Mouse (Mus musculus): ENCODE results near the gene Stard9. TPM values are rescaled to one million over a fixed set of nuclear protein-coding genes. Genes with fewer than 3 reads are reported as not detected.
"Not testable (repeated sequence)": the region's sequence is repeated elsewhere in the genome, so short reads cannot be mapped to it uniquely, and the experiment has no call there.

The Stard9 gene
- polyA plus RNA-seq, 1 experiment: 11.5 TPM

DNA sequence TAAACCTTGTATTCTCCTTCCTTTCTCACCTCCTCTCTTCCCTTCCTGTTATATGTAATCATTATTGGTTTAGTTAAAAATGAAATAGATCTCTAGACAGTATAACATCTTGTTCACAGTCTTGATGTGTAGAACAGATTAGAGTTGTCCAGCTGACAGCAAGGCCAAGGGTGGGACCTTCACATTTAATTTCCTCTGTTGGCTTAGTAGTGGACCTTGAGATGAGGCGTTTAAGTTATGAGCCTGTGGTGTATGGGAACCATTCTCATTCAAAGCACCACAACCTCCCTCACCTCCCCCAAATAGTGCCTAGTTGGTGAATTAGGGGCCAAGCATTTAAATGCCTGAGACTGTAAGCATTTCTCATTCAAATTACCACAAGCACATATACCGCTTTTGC lies 38.5 kb downstream of the Stard9 start:
- Histone ChIP-seq H3K4me1 (ENCODE audit: control insufficient read depth, insufficient read depth, low read length) (peaks cover 2% of the 10 kb centered on the region; the same call in 1 of the 2 replicates), H3K27ac (ENCODE audit: insufficient read depth, low read length) (no peak overlapping the region), H3K4me3 (ENCODE audit: insufficient read depth, low read length) (no peak overlapping the region)
- no peak for TF ChIP-seq CTCF (IDR thresholded peaks at IDR 0.05; ENCODE audit: borderline replicate concordance, insufficient read depth, low read length)

DNA sequence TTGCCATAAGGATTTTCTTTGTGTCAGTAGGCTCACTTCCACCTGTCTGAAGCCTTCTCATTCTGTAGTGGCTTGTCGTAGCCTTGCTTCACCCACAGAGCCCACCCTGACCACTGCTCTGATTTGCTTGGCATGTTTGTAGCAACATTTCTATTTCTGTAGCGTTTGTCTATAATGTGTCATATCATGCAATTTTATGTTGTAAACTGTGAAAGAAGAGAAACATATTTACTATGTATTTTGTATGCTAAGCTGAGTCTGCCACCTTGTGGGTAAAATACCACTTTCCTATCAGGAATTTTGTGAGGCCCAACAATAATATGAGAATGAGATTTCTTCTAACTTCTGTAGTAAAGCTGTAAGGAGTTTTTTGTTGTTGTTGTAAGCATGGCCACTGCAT lies 41.3 kb downstream of the Stard9 start:
- no peak overlapping the region for H3K27ac ChIP-seq (ENCODE audit: insufficient read depth, low read length)
- TF ChIP-seq POLR2A (IDR thresholded peaks at IDR 0.05; ENCODE audit: low read depth, low read length) (no peak), CTCF (IDR thresholded peaks at IDR 0.05; ENCODE audit: borderline replicate concordance, insufficient read depth, low read length) (no peak)
- H3K4me1 ChIP-seq (ENCODE audit: control insufficient read depth, insufficient read depth, low read length): no peaks in the 10 kb centered on the region
- H3K4me3 ChIP-seq (ENCODE audit: insufficient read depth, low read length): no peak overlapping the region

DNA sequence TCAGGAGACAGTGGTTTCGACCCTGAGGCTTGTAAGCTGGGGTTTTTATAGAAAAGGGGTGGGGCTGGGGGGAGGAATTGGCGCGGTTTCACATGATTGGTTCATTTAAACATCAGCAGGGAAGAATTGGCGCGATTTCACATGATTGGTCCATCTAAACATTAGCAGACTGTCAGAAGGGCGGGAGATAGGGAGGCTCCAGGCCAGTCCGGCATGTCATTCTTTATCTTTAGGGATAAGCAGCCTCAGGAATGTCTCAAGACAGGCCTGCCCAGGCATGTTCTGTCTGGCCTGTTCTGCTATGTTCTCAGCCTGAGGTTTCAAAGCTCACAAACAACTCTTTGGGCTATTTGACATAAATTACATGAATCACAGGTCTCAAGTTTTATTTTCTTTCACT lies 52.2 kb downstream of the Stard9 start:
- not testable (repeated sequence) for H3K27ac ChIP-seq (ENCODE audit: insufficient read depth, low read length); H3K4me3 ChIP-seq (ENCODE audit: insufficient read depth, low read length); H3K4me1 ChIP-seq (ENCODE audit: control insufficient read depth, insufficient read depth, low read length)

DNA sequence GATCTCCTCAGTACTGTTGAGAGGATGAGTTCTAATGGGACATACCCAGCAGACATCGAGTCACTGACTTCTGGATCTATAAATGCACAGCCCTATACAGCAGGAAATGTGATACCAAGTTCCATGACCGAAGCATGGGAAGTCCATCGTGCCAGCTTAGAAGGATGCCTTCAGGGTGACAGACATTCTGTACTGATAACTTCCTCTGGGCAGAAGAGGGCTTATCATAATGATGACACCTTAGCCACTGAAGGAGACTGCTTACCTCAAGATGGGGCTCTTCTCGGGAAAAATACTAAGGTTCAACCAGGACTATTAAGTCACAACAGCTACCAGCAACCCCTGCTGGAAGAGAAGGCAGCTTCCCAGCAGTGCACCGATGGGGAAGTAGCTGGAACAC lies 68.8 kb downstream of the Stard9 start:
- no peak overlapping the region for H3K4me3 ChIP-seq (ENCODE audit: insufficient read depth, low read length)
- TF ChIP-seq CTCF (IDR thresholded peaks at IDR 0.05; ENCODE audit: borderline replicate concordance, insufficient read depth, low read length): no peak
- no peak for TF ChIP-seq POLR2A (IDR thresholded peaks at IDR 0.05; ENCODE audit: low read depth, low read length)
- no peaks in the 10 kb centered on the region for H3K4me1 ChIP-seq (ENCODE audit: control insufficient read depth, insufficient read depth, low read length)
- H3K27ac ChIP-seq (ENCODE audit: insufficient read depth, low read length): no peak overlapping the region

DNA sequence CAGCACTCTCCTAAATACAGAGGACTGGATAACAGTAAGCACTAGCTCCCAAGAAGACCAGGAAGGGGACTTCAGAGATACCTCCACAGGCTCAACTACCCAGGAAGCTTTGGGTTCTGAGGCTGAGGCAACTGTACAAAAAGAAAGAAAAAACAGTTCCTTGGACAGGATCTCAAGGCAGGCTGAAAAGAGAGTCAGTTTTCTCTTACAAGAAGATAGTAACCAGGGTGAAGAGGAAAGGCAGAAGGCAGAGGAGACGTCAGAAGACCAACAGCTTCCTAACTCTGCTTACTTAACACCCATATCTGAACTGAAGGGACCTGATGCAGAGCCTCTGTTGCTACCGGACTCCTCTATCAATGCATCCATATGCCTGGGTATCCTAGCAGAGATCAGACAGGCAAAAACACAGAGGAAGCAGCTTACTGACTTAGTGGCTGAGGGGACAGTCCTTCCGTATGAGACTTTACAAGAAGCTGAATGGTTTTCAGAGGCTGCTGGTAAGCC lies 71.5 kb downstream of the Stard9 start:
- TF ChIP-seq POLR2A (IDR thresholded peaks at IDR 0.05; ENCODE audit: low read depth, low read length) (no peak), CTCF (IDR thresholded peaks at IDR 0.05; ENCODE audit: borderline replicate concordance, insufficient read depth, low read length) (no peak)
- no peak overlapping the region for H3K4me3 ChIP-seq (ENCODE audit: insufficient read depth, low read length)
- no peak overlapping the region for H3K27ac ChIP-seq (ENCODE audit: insufficient read depth, low read length)
- no peaks in the 10 kb centered on the region for H3K4me1 ChIP-seq (ENCODE audit: control insufficient read depth, insufficient read depth, low read length)

DNA sequence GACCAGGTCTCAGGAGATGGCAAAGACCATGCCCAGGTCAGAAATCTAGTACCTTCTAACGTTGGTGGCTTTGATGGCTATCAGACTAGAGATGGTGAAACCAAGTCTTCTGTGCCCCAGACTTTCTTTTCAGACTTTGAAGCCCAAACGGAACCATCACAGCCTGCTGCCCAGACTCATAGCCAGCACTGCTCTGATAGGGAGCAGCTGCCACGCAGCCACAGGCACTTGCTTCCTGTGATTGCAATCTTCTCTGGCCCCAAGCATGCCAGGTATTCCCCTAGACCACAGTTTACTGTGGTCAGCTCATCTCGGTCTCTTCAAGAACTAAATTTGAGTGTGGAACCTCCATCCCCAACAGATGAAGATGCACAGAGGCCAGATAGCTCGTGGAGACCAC lies 73.8 kb downstream of the Stard9 start:
- Histone ChIP-seq H3K4me1 (ENCODE audit: control insufficient read depth, insufficient read depth, low read length) (no peaks in the 10 kb centered on the region), H3K4me3 (ENCODE audit: insufficient read depth, low read length) (no peak overlapping the region), H3K27ac (ENCODE audit: insufficient read depth, low read length) (no peak overlapping the region)
- no peak for TF ChIP-seq POLR2A (IDR thresholded peaks at IDR 0.05; ENCODE audit: low read depth, low read length)
- TF ChIP-seq CTCF (IDR thresholded peaks at IDR 0.05; ENCODE audit: borderline replicate concordance, insufficient read depth, low read length): no peak

DNA sequence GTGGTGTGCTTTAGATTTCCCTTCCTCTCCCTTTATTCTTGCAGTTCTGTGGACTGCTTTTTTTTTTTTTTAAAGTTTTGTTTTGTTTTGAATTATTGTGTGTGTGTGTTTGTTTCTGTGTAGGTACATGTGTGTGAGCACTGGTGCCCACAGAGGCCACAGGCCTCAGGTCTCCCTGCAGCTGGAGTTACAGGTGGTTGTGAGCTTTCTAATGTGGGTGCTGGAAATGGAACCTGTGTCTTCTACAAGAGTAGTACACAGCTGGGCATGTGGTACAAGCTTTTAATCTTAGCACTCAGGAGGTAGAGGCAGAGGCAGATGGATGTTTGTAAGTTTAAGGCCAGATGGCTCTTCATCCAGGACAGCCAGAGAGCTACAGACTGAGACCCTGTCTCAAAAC lies 78.1 kb downstream of the Stard9 start:
- TF ChIP-seq CTCF (IDR thresholded peaks at IDR 0.05; ENCODE audit: borderline replicate concordance, insufficient read depth, low read length): no peak
- TF ChIP-seq POLR2A (IDR thresholded peaks at IDR 0.05; ENCODE audit: low read depth, low read length): no peak
- Histone ChIP-seq H3K4me3 (ENCODE audit: insufficient read depth, low read length) (no peak overlapping the region), H3K4me1 (ENCODE audit: control insufficient read depth, insufficient read depth, low read length) (no peaks in the 10 kb centered on the region), H3K27ac (ENCODE audit: insufficient read depth, low read length) (no peak overlapping the region)

DNA sequence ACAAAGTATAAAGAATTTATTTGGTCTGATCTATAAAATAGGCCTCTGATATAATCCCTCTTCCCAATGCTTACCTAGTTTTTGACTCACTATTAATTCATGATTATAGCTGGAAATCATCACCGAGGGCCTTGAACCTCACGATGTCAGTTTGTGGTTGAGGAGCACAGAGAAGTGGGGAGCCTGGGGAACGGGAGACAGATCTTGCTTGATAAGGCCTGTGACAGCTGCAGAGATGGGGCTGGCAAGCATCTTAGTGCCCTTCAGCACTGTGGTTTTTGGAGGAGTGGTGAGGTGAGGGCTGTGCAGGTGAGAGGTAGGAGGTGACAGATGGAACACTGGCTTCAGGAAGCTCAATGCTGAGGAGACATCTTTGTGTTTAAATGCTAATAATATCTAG lies 81.2 kb downstream of the Stard9 start:
- H3K4me3 ChIP-seq (ENCODE audit: insufficient read depth, low read length): no peak overlapping the region
- TF ChIP-seq POLR2A (IDR thresholded peaks at IDR 0.05; ENCODE audit: low read depth, low read length) (no peak), CTCF (IDR thresholded peaks at IDR 0.05; ENCODE audit: borderline replicate concordance, insufficient read depth, low read length) (no peak)
- H3K27ac ChIP-seq (ENCODE audit: insufficient read depth, low read length): no peak overlapping the region
- H3K4me1 ChIP-seq (ENCODE audit: control insufficient read depth, insufficient read depth, low read length): no peaks in the 10 kb centered on the region

DNA sequence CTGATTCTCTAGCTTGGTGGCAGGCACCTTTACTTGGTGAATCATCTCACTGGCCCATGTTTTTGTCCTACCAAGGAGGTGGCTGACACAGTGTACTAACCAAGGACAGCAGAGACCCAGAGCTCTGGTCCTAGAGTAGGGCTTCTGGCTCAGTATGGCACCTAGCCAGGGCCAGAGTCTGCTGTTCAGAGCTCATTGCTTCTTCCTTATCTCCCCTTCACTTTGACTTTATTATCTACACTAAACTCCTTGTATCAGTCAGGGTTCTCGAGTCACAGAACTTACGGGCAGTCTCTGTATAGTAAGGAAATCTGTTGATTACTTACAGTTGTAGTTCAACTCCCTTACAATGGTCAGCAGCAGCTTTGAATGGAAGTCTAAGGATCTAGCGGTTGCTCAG lies 82.0 kb downstream of the Stard9 start:
- Histone ChIP-seq H3K4me3 (ENCODE audit: insufficient read depth, low read length) (no peak overlapping the region), H3K4me1 (ENCODE audit: control insufficient read depth, insufficient read depth, low read length) (no peaks in the 10 kb centered on the region), H3K27ac (ENCODE audit: insufficient read depth, low read length) (no peak overlapping the region)
- no peak for TF ChIP-seq CTCF (IDR thresholded peaks at IDR 0.05; ENCODE audit: borderline replicate concordance, insufficient read depth, low read length)
- TF ChIP-seq POLR2A (IDR thresholded peaks at IDR 0.05; ENCODE audit: low read depth, low read length): no peak

DNA sequence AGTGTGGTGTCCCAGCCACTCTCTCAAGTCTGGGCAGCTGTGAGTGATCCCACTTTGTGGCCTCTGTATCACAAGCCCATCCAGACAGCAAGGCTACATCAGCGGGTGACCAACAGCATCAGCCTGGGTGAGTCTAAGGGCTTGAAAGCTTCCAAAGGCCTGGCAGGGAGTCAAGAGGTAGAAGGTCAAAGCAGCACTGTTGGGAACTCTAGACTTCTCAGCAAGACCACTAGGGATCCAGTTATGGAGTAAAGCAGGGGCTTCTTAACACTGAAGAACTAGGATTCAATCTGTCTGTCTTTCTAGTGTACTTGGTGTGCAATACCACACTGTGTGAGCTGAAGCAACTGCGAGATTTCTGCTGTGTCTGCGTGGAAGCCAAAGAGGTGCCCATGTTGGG lies 84.5 kb downstream of the Stard9 start:
- Histone ChIP-seq H3K27ac (ENCODE audit: insufficient read depth, low read length) (no peak overlapping the region), H3K4me3 (ENCODE audit: insufficient read depth, low read length) (no peak overlapping the region), H3K4me1 (ENCODE audit: control insufficient read depth, insufficient read depth, low read length) (no peaks in the 10 kb centered on the region)
- TF ChIP-seq POLR2A (IDR thresholded peaks at IDR 0.05; ENCODE audit: low read depth, low read length) (no peak), CTCF (IDR thresholded peaks at IDR 0.05; ENCODE audit: borderline replicate concordance, insufficient read depth, low read length) (no peak)

DNA sequence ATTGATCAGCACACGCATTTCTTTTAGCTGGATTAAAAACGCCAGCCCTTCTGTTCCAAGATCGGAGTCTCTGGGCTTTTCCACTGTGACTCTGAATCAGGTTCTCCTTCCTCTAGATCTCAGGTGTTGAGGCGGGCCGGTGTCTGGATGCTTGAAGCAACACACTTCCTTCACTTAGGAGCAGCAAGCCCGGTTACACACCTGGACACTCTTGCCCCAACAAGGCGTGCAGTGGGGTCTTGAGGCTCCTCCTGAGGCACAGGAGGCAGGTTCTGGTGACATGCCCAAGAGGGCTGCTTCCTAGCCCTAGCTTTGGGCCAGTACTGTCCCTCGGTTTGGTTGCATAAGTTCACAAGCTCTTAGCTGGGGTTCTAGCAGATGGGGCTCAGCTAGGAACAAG lies 89.6 kb downstream of the Stard9 start:
- Histone ChIP-seq H3K4me1 (ENCODE audit: control insufficient read depth, insufficient read depth, low read length) (no peaks in the 10 kb centered on the region), H3K4me3 (ENCODE audit: insufficient read depth, low read length) (no peak overlapping the region), H3K27ac (ENCODE audit: insufficient read depth, low read length) (no peak overlapping the region)
- TF ChIP-seq CTCF (IDR thresholded peaks at IDR 0.05; ENCODE audit: borderline replicate concordance, insufficient read depth, low read length): no peak
- TF ChIP-seq POLR2A (IDR thresholded peaks at IDR 0.05; ENCODE audit: low read depth, low read length): no peak

Data from embryonic fibroblast, embryonic 13.5 days (primary cell).